Mouse (Mus musculus): ENCODE data around the gene Arhgap11a. TPM values are rescaled to one million over a fixed set of nuclear protein-coding genes. Genes with fewer than 3 reads are reported as not detected.
A peak's percentile ranks its signal among the peaks of the same experiment; 100 is the strongest.

The Arhgap11a gene
- polyA plus RNA-seq, 1 experiment from 2014 or later, result 18.1 TPM

- H3K4me3 ChIP-seq (ENCODE audit: low read length), result no peak overlapping the region
- no peaks in the 10 kb centered on the region for H3K27me3 ChIP-seq (replicated peaks; ENCODE audit: control insufficient read depth, insufficient read depth, low read length)
- H3K4me2 ChIP-seq (ENCODE audit: low read depth, low read length), result no peak overlapping the region
- no peak overlapping the region for H3K9ac ChIP-seq (ENCODE audit: low read depth, low read length)
- 37% methylated on average over 12 of the region's 12 CpGs for WGBS
- peaks cover 5% of the 10 kb centered on the region for H3K4me1 ChIP-seq (ENCODE audit: control insufficient read depth, insufficient read depth, low read length)
- H3K9me3 ChIP-seq (ENCODE audit: control insufficient read depth, low read length), result no peaks in the 10 kb centered on the region
- ATAC-seq, result peak; percentile 94
- H3K36me3 ChIP-seq (ENCODE audit: control insufficient read depth, insufficient read depth, low read length), result no peaks in the 10 kb centered on the region
- H3K27ac ChIP-seq (ENCODE audit: low read length), result peak overlapping the region; percentile 63
Measured at GRCm38 (mm10) chr2:113821176-113821734, 27.2 kb downstream of the Arhgap11a start.

GRCm38 (mm10) chr2:113820117-113820516 is 28.3 kb downstream of the Arhgap11a start:
- H3K36me3 ChIP-seq (ENCODE audit: control insufficient read depth, insufficient read depth, low read length), result no peaks in the 10 kb centered on the region
- no peak overlapping the region for H3K27ac ChIP-seq (ENCODE audit: low read length)
- no peak overlapping the region for H3K4me2 ChIP-seq (ENCODE audit: low read depth, low read length)
- H3K9me3 ChIP-seq (ENCODE audit: control insufficient read depth, low read length), result no peaks in the 10 kb centered on the region
- H3K27me3 ChIP-seq (replicated peaks; ENCODE audit: control insufficient read depth, insufficient read depth, low read length), result no peaks in the 10 kb centered on the region
- 83% methylated on average over 15 of the region's 15 CpGs for WGBS
- H3K4me3 ChIP-seq (ENCODE audit: low read length), result no peak overlapping the region
- peaks cover 5% of the 10 kb centered on the region for H3K4me1 ChIP-seq (ENCODE audit: control insufficient read depth, insufficient read depth, low read length)
- no peak for ATAC-seq
- no peak overlapping the region for H3K9ac ChIP-seq (ENCODE audit: low read depth, low read length)

GRCm38 (mm10) chr2:113817681-113818606 is 30.5 kb downstream of the Arhgap11a start:
- Histone ChIP-seq H3K27ac (ENCODE audit: low read length) (peak overlapping the region; percentile 37), H3K9ac (ENCODE audit: low read depth, low read length) (no peak overlapping the region), H3K4me1 (ENCODE audit: control insufficient read depth, insufficient read depth, low read length) (peaks cover 5% of the 10 kb centered on the region), H3K4me2 (ENCODE audit: low read depth, low read length) (no peak overlapping the region), H3K4me3 (ENCODE audit: low read length) (no peak overlapping the region), H3K9me3 (ENCODE audit: control insufficient read depth, low read length) (no peaks in the 10 kb centered on the region), H3K36me3 (ENCODE audit: control insufficient read depth, insufficient read depth, low read length) (no peaks in the 10 kb centered on the region), H3K27me3 (replicated peaks; ENCODE audit: control insufficient read depth, insufficient read depth, low read length) (no peaks in the 10 kb centered on the region)
- ATAC-seq, result no peak
- 61% methylated on average over 14 of the region's 14 CpGs for WGBS

GRCm38 (mm10) chr2:113807640-113808039 is 40.8 kb downstream of the Arhgap11a start:
- Histone ChIP-seq H3K9me3 (ENCODE audit: control insufficient read depth, low read length) (no peaks in the 10 kb centered on the region), H3K9ac (ENCODE audit: low read depth, low read length) (no peak overlapping the region), H3K27ac (ENCODE audit: low read length) (no peak overlapping the region), H3K36me3 (ENCODE audit: control insufficient read depth, insufficient read depth, low read length) (no peaks in the 10 kb centered on the region), H3K4me2 (ENCODE audit: low read depth, low read length) (no peak overlapping the region), H3K4me3 (ENCODE audit: low read length) (no peak overlapping the region), H3K4me1 (ENCODE audit: control insufficient read depth, insufficient read depth, low read length) (no peaks in the 10 kb centered on the region), H3K27me3 (replicated peaks; ENCODE audit: control insufficient read depth, insufficient read depth, low read length) (no peaks in the 10 kb centered on the region)
- WGBS, result 25% methylated on average over 9 of the region's 9 CpGs
- no peak for ATAC-seq

- Histone ChIP-seq H3K4me1 (ENCODE audit: control insufficient read depth, insufficient read depth, low read length) (no peaks in the 10 kb centered on the region), H3K9ac (ENCODE audit: low read depth, low read length) (no peak overlapping the region), H3K27me3 (replicated peaks; ENCODE audit: control insufficient read depth, insufficient read depth, low read length) (no peaks in the 10 kb centered on the region), H3K27ac (ENCODE audit: low read length) (no peak overlapping the region), H3K36me3 (ENCODE audit: control insufficient read depth, insufficient read depth, low read length) (no peaks in the 10 kb centered on the region), H3K4me2 (ENCODE audit: low read depth, low read length) (no peak overlapping the region), H3K4me3 (ENCODE audit: low read length) (no peak overlapping the region), H3K9me3 (ENCODE audit: control insufficient read depth, low read length) (no peaks in the 10 kb centered on the region)
- WGBS, result 61% methylated on average over 10 of the region's 10 CpGs
- ATAC-seq, result no peak
Measured at GRCm38 (mm10) chr2:113806851-113807577, 41.4 kb downstream of the Arhgap11a start.

- no peaks in the 10 kb centered on the region for H3K4me1 ChIP-seq (ENCODE audit: control insufficient read depth, insufficient read depth, low read length)
- no peaks in the 10 kb centered on the region for H3K36me3 ChIP-seq (ENCODE audit: control insufficient read depth, insufficient read depth, low read length)
- no peak overlapping the region for H3K9ac ChIP-seq (ENCODE audit: low read depth, low read length)
- H3K4me2 ChIP-seq (ENCODE audit: low read depth, low read length), result no peak overlapping the region
- ATAC-seq, result no peak
- no peaks in the 10 kb centered on the region for H3K9me3 ChIP-seq (ENCODE audit: control insufficient read depth, low read length)
- no peaks in the 10 kb centered on the region for H3K27me3 ChIP-seq (replicated peaks; ENCODE audit: control insufficient read depth, insufficient read depth, low read length)
- 78% methylated on average over 4 of the region's 4 CpGs for WGBS
- no peak overlapping the region for H3K27ac ChIP-seq (ENCODE audit: low read length)
- H3K4me3 ChIP-seq (ENCODE audit: low read length), result no peak overlapping the region
Measured at GRCm38 (mm10) chr2:113805765-113806164, 42.7 kb downstream of the Arhgap11a start.

GRCm38 (mm10) chr2:113803753-113804152 is 44.7 kb downstream of the Arhgap11a start:
- H3K4me2 ChIP-seq (ENCODE audit: low read depth, low read length), result no peak overlapping the region
- H3K9ac ChIP-seq (ENCODE audit: low read depth, low read length), result no peak overlapping the region
- H3K9me3 ChIP-seq (ENCODE audit: control insufficient read depth, low read length), result no peaks in the 10 kb centered on the region
- WGBS, result 25% methylated on average over 1 of the region's 1 CpGs
- H3K4me3 ChIP-seq (ENCODE audit: low read length), result no peak overlapping the region
- no peaks in the 10 kb centered on the region for H3K4me1 ChIP-seq (ENCODE audit: control insufficient read depth, insufficient read depth, low read length)
- no peak overlapping the region for H3K27ac ChIP-seq (ENCODE audit: low read length)
- H3K27me3 ChIP-seq (replicated peaks; ENCODE audit: control insufficient read depth, insufficient read depth, low read length), result no peaks in the 10 kb centered on the region
- no peaks in the 10 kb centered on the region for H3K36me3 ChIP-seq (ENCODE audit: control insufficient read depth, insufficient read depth, low read length)
- ATAC-seq, result no peak

GRCm38 (mm10) chr2:113800846-113801245 is 47.6 kb downstream of the Arhgap11a start:
- WGBS, result 78% methylated on average over 5 of the region's 5 CpGs
- Histone ChIP-seq H3K4me2 (ENCODE audit: low read depth, low read length) (no peak overlapping the region), H3K9me3 (ENCODE audit: control insufficient read depth, low read length) (no peaks in the 10 kb centered on the region)

GRCm38 (mm10) chr2:113798605-113799004 is 49.9 kb downstream of the Arhgap11a start:
- Histone ChIP-seq H3K4me2 (ENCODE audit: low read depth, low read length) (no peak overlapping the region), H3K9ac (ENCODE audit: low read depth, low read length) (no peak overlapping the region), H3K4me1 (ENCODE audit: control insufficient read depth, insufficient read depth, low read length) (no peaks in the 10 kb centered on the region), H3K4me3 (ENCODE audit: low read length) (no peak overlapping the region), H3K27ac (ENCODE audit: low read length) (no peak overlapping the region), H3K27me3 (replicated peaks; ENCODE audit: control insufficient read depth, insufficient read depth, low read length) (no peaks in the 10 kb centered on the region), H3K36me3 (ENCODE audit: control insufficient read depth, insufficient read depth, low read length) (no peaks in the 10 kb centered on the region), H3K9me3 (ENCODE audit: control insufficient read depth, low read length) (no peaks in the 10 kb centered on the region)
- 78% methylated on average over 13 of the region's 13 CpGs for WGBS
- no peak for ATAC-seq

More at GRCm38 (mm10) chr2:113800846-113801245, 47.6 kb downstream of the Arhgap11a start:
- Histone ChIP-seq H3K9ac (ENCODE audit: low read depth, low read length) (no peak overlapping the region), H3K27ac (ENCODE audit: low read length) (no peak overlapping the region), H3K4me3 (ENCODE audit: low read length) (no peak overlapping the region), H3K4me1 (ENCODE audit: control insufficient read depth, insufficient read depth, low read length) (no peaks in the 10 kb centered on the region), H3K36me3 (ENCODE audit: control insufficient read depth, insufficient read depth, low read length) (no peaks in the 10 kb centered on the region), H3K27me3 (replicated peaks; ENCODE audit: control insufficient read depth, insufficient read depth, low read length) (no peaks in the 10 kb centered on the region)
- no peak for ATAC-seq
